Mouse (Mus musculus) MEL (cell line): Measurements from ENCODE around the gene Slit2. TPM values are rescaled to one million over a fixed set of nuclear protein-coding genes. Genes with fewer than 3 reads are reported as not detected.

ENCODE experiments used
- DNase-seq: peaks from one replicate; pipeline ENCODE4 v3.0.0; 2011; ENCODE audit warnings: low read depth, low spot score
- H3K27ac ChIP-seq: 2 replicates; pipeline ENCODE4 v1.5.1; 2012; ENCODE audit warnings: low read depth, mild to moderate bottlenecking, control low read depth, low read length, moderate library complexity; ENCODE audit not compliant: control insufficient read depth
- H3K27me3 ChIP-seq, 2 experiments: fragments of 150-350 bp in 1 of 2; sonication (generic) in 1 of 2; 2 replicates each; pipeline ENCODE4 v1.6.1; 2012; ENCODE audit warnings: low read length in 2 of 2, mild to moderate bottlenecking in 2 of 2, improper control_type of control experiment in 1 of 2, moderate library complexity in 1 of 2; ENCODE audit not compliant: insufficient read depth in 2 of 2, control insufficient read depth in 1 of 2
- H3K36me3 ChIP-seq, 2 experiments: 2 replicates each; pipeline ENCODE4 v1.6.1; 2012 to 2014; ENCODE audit warnings: low read length in 2 of 2, improper control_type of control experiment in 1 of 2, inconsistent platforms in 1 of 2, mild to moderate bottlenecking in 1 of 2; ENCODE audit not compliant: insufficient read depth in 2 of 2, control insufficient read depth in 1 of 2
- H3K4me1 ChIP-seq, 2 experiments: fragments of 150-350 bp in 1 of 2; sonication (generic) in 1 of 2; 2 replicates each; pipeline ENCODE4 v1.6.1; 2012; ENCODE audit warnings: low read length in 2 of 2, improper control_type of control experiment in 1 of 2, mild to moderate bottlenecking in 1 of 2; ENCODE audit not compliant: insufficient read depth in 2 of 2, control insufficient read depth in 1 of 2
- H3K4me3 ChIP-seq, 2 experiments: fragments of 150-350 bp in 1 of 2; sonication (generic) in 1 of 2; 2 replicates each; pipeline ENCODE4 v1.5.1; 2012; ENCODE audit warnings: low read depth in 2 of 2, low read length in 2 of 2, mild to moderate bottlenecking in 2 of 2, moderate library complexity in 2 of 2, control low read depth in 1 of 2, improper control_type of control experiment in 1 of 2; ENCODE audit not compliant: control insufficient read depth in 1 of 2, insufficient read depth in 1 of 2
- H3K79me2 ChIP-seq: 2 replicates; pipeline ENCODE4 v1.6.1; 2012; ENCODE audit warnings: mild to moderate bottlenecking, low read length, moderate library complexity; ENCODE audit not compliant: control insufficient read depth, poor library complexity, insufficient read depth
- H3K9ac ChIP-seq: 2 replicates; pipeline ENCODE4 v1.6.1; 2012; ENCODE audit warnings: low read depth, mild to moderate bottlenecking, control low read depth, low read length, moderate library complexity; ENCODE audit not compliant: control insufficient read depth, poor library complexity, severe bottlenecking
- H3K9me3 ChIP-seq: fragments of 150-350 bp; sonication (generic); replicated peaks from 2 replicates; pipeline ENCODE4 v1.6.1; 2012; ENCODE audit warnings: mild to moderate bottlenecking, low read length, improper control_type of control experiment, moderate library complexity; ENCODE audit not compliant: insufficient read depth
- CHD1 ChIP-seq: IDR thresholded peaks from 2 replicates; pipeline ENCODE4 v1.6.1; 2012; ENCODE audit warnings: low read depth, mild to moderate bottlenecking, inconsistent platforms, low read length, improper control_type of control experiment
- CTCF ChIP-seq, 3 experiments: IDR thresholded peaks in 2 of 3; conservative IDR thresholded peaks in 1 of 3; 2 replicates each; pipeline ENCODE4 v1.5.1; 2011 to 2012; ENCODE audit warnings: low read length in 3 of 3, low read depth in 2 of 3, mild to moderate bottlenecking in 2 of 3, improper control_type of control experiment in 1 of 3, inconsistent platforms in 1 of 3, mixed read lengths in 1 of 3, moderate library complexity in 1 of 3; ENCODE audit not compliant: control insufficient read depth in 1 of 3, insufficient read depth in 1 of 3, poor library complexity in 1 of 3, severe bottlenecking in 1 of 3
- ELF1 ChIP-seq: IDR thresholded peaks from 2 replicates; pipeline ENCODE4 v1.6.1; 2014; ENCODE audit warnings: low read depth, mild to moderate bottlenecking, inconsistent platforms, low read length, improper control_type of control experiment, moderate library complexity
- EP300 ChIP-seq, 2 experiments: IDR thresholded peaks; 2 replicates each; pipeline ENCODE4 v1.6.1; 2011; ENCODE audit warnings: improper control_type of control experiment in 2 of 2, low read length in 2 of 2, low read depth in 1 of 2, mild to moderate bottlenecking in 1 of 2
- GABPA ChIP-seq: IDR thresholded peaks from 2 replicates; pipeline ENCODE4 v1.6.1; 2012; ENCODE audit warnings: low read depth, mild to moderate bottlenecking, inconsistent platforms, low read length, improper control_type of control experiment, moderate library complexity
- JUND ChIP-seq: IDR thresholded peaks from 2 replicates; pipeline ENCODE4 v1.6.1; 2011; ENCODE audit warnings: low read depth, mild to moderate bottlenecking, improper control_type of control experiment, low read length
- MXI1 ChIP-seq: IDR thresholded peaks from 2 replicates; pipeline ENCODE4 v1.6.1; 2011; ENCODE audit warnings: mild to moderate bottlenecking, low read depth, low read length, improper control_type of control experiment
- MYB ChIP-seq: IDR thresholded peaks from 2 replicates; pipeline ENCODE4 v1.6.1; 2011; ENCODE audit warnings: mild to moderate bottlenecking, low read depth, low read length, improper control_type of control experiment
- MYC ChIP-seq: IDR thresholded peaks from 2 replicates; pipeline ENCODE4 v1.6.1; 2011; ENCODE audit warnings: low read depth, mild to moderate bottlenecking, low read length, improper control_type of control experiment, moderate library complexity
- POLR2AphosphoS2 ChIP-seq: IDR thresholded peaks from 2 replicates; pipeline ENCODE4 v1.6.1; 2011; ENCODE audit warnings: low read length, improper control_type of control experiment
- POLR2AphosphoS5 ChIP-seq: IDR thresholded peaks from 2 replicates; pipeline ENCODE4 v1.6.1; 2012; ENCODE audit warnings: low read depth, borderline replicate concordance, mild to moderate bottlenecking, inconsistent platforms, low read length, moderate library complexity, mixed read lengths
- RAD21 ChIP-seq: IDR thresholded peaks from 2 replicates; pipeline ENCODE4 v1.6.1; 2011; ENCODE audit warnings: mild to moderate bottlenecking, low read depth, low read length, improper control_type of control experiment
- RCOR1 ChIP-seq: IDR thresholded peaks from 2 replicates; pipeline ENCODE4 v1.6.1; 2012; ENCODE audit warnings: low read depth, mild to moderate bottlenecking, inconsistent platforms, low read length, improper control_type of control experiment
- SIN3A ChIP-seq: IDR thresholded peaks from 2 replicates; pipeline ENCODE4 v1.6.1; 2012; ENCODE audit warnings: low read length, improper control_type of control experiment, inconsistent platforms
- SMC3 ChIP-seq: IDR thresholded peaks from 2 replicates; pipeline ENCODE4 v1.6.1; 2011; ENCODE audit warnings: low read depth, low read length, improper control_type of control experiment
- UBTF ChIP-seq: IDR thresholded peaks from 2 replicates; pipeline ENCODE4 v1.6.1; 2012; ENCODE audit warnings: low read depth, mild to moderate bottlenecking, inconsistent platforms, low read length, improper control_type of control experiment, moderate library complexity, borderline replicate concordance; ENCODE audit not compliant: insufficient read depth
- USF2 ChIP-seq, 2 experiments: IDR thresholded peaks; 2 replicates each; pipeline ENCODE4 v1.6.1; 2011 to 2012; ENCODE audit warnings: improper control_type of control experiment in 2 of 2, low read length in 2 of 2, borderline replicate concordance in 1 of 2, inconsistent platforms in 1 of 2, low read depth in 1 of 2, mild to moderate bottlenecking in 1 of 2; ENCODE audit not compliant: insufficient read depth in 1 of 2
- ZC3H11A ChIP-seq: IDR thresholded peaks from 2 replicates; pipeline ENCODE4 v1.6.1; 2012; ENCODE audit warnings: low read depth, mild to moderate bottlenecking, inconsistent platforms, low read length, improper control_type of control experiment
- ZKSCAN1 ChIP-seq: IDR thresholded peaks from 2 replicates; pipeline ENCODE4 v1.6.1; 2012; ENCODE audit warnings: low read depth, mild to moderate bottlenecking, inconsistent platforms, low read length, improper control_type of control experiment, moderate library complexity
- ZMIZ1 ChIP-seq: IDR thresholded peaks from 2 replicates; pipeline ENCODE4 v1.6.1; 2012; ENCODE audit warnings: low read depth, mild to moderate bottlenecking, inconsistent platforms, low read length, improper control_type of control experiment, moderate library complexity
- ZNF384 ChIP-seq: IDR thresholded peaks from 2 replicates; pipeline ENCODE4 v1.6.1; 2012; ENCODE audit warnings: low read depth, mild to moderate bottlenecking, inconsistent platforms, low read length, improper control_type of control experiment
- polyA plus RNA-seq, 2 experiments: library from polyadenylated mRNA; stranded (reverse) in 1 of 2; unstranded in 1 of 2; fragments of >175 nt in 1 of 2; fragments of >200 nt in 1 of 2; gene quantifications; 2 replicates each; pipeline versions ENCODE4 v1.2.1 to v1.2.4; 2012; ENCODE audit warnings: low replicate concordance in 2 of 2, low read depth in 1 of 2; ENCODE audit not compliant: insufficient read length in 2 of 2, insufficient read depth in 1 of 2, missing spikeins in 1 of 2
- total RNA-seq: library from RNA; depleted of rRNA; stranded (reverse); fragments of 300-350 nt; gene quantifications from 2 replicates; pipeline ENCODE4 v1.2.3, GENCODE M21; 2012

The Slit2 gene
- total and polyA plus RNA-seq, 3 experiments = not detected

DNA sequence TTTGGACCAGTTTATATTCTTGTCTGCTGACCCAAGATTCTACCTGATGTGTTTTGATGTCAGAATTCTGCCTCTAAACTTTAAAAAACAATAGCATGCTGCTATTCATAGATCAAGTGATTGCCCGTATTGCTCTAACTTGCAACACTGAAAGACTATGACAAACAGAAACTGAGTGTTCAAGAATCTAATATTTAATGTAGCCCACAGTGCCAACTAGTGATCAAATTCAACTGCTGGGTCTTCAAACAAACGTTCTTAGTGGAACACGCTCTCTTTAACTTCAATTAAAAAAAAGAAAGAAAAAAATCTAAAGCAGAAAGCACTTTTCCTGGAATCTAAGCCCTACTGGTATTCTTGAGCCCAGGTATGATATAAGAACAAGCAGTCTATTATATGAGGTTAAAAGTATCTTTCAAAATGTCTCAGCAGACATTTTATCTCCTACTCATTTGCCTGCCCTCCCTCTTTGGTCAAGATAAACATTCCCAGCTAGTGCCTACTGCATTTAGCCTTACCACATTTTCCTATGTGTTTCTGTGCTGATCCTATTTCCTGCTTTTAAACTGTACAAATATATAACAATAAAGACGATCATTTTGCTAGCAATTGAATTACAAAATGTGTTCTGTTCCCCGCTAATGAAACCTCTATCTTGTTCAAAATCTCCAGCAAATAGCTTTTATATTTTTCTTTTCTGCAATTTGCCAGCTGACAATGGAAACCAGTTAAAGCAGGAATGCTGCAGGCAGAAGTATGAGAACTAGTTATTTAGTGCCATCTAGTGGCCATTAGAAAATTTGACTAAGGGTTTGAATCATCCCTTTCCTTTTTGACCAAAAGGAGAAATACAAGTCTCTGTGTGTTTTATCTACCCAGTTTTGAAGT, 362.4 kb downstream of the Slit2 start:
- H3K27me3 ChIP-seq = no peaks in the 10 kb centered on the region; a peak in 1 of 4 replicates
- TF ChIP-seq POLR2AphosphoS2 (no peak), UBTF (no peak), ELF1 (no peak), POLR2AphosphoS5 (no peak), MYC (no peak), RCOR1 (no peak), CHD1 (no peak), GABPA (no peak), MYB (no peak), EP300 (IDR thresholded peaks at IDR 0.05; ENCODE audit: low read depth in 1 of 2, low read length in 2 of 2) (no peak), JUND (no peak), RAD21 (peak; percentile 69), SIN3A (no peak), ZNF384 (no peak), ZKSCAN1 (no peak), ZC3H11A (peak; percentile 35; the same call in 1 of the 2 replicates), ZMIZ1 (no peak), USF2 (IDR thresholded peaks at IDR 0.05; ENCODE audit: borderline replicate concordance in 1 of 2, insufficient read depth in 1 of 2, low read depth in 1 of 2, low read length in 2 of 2) (no peak), MXI1 (no peak), CTCF (IDR thresholded peaks at IDR 0.05 in 2 of 3, conservative IDR thresholded peaks at IDR 0.05 in 1 of 3; ENCODE audit: control insufficient read depth in 1 of 3, insufficient read depth in 1 of 3, low read depth in 2 of 3, low read length in 3 of 3, poor library complexity in 1 of 3, severe bottlenecking in 1 of 3) (peak in 2 of 3 experiments; percentile 29 to 64; a peak in 4 of 6 replicates), SMC3 (peak; percentile 63)
- TF ChIP-seq, all 39 proteins: peak for 4
- H3K4me3 ChIP-seq = no peak overlapping the region
- H3K9ac ChIP-seq = no peak overlapping the region
- H3K79me2 ChIP-seq = no peaks in the 10 kb centered on the region
- no peak overlapping the region for H3K27ac ChIP-seq
- no peaks in the 10 kb centered on the region for H3K4me1 ChIP-seq
- no peaks in the 10 kb centered on the region for H3K9me3 ChIP-seq
- DNase-seq = peak; percentile 36
- no peaks in the 10 kb centered on the region for H3K36me3 ChIP-seq
